Mouse (Mus musculus): Measurements from ENCODE around the gene Epgn.

- TF ChIP-seq CTCF (IDR thresholded peaks at IDR 0.05; ENCODE audit: insufficient read depth, low read depth, low read length) (no peak), POLR2A (IDR thresholded peaks at IDR 0.05; ENCODE audit: insufficient read depth, low read depth, low read length) (no peak)
Observed at GRCm38 (mm10) chr5:91074026-91074425, 46.8 kb downstream of the Epgn start.
